Mouse (Mus musculus): ENCODE results near the gene Mpo.

- TF ChIP-seq CTCF (IDR thresholded peaks at IDR 0.05; ENCODE audit: control insufficient read depth, insufficient read depth, insufficient replicate concordance, low read depth, low read length): no peak
- TF ChIP-seq POLR2A (IDR thresholded peaks at IDR 0.05; ENCODE audit: control insufficient read depth, low read depth, low read length): no peak
Measured at GRCm38 (mm10) chr11:87853597-87853954, 60.2 kb downstream of the Mpo start.

All from testis, adult 2 months (tissue).